Mouse (Mus musculus): ENCODE results near the gene Cog1. TPM values are rescaled to one million over a fixed set of nuclear protein-coding genes. Genes with fewer than 3 reads are reported as not detected.

Cog1 gene
- total RNA-seq (2017): 15.0 to 35.6 TPM (median 20.2 TPM) in 3 replicates

DNA sequence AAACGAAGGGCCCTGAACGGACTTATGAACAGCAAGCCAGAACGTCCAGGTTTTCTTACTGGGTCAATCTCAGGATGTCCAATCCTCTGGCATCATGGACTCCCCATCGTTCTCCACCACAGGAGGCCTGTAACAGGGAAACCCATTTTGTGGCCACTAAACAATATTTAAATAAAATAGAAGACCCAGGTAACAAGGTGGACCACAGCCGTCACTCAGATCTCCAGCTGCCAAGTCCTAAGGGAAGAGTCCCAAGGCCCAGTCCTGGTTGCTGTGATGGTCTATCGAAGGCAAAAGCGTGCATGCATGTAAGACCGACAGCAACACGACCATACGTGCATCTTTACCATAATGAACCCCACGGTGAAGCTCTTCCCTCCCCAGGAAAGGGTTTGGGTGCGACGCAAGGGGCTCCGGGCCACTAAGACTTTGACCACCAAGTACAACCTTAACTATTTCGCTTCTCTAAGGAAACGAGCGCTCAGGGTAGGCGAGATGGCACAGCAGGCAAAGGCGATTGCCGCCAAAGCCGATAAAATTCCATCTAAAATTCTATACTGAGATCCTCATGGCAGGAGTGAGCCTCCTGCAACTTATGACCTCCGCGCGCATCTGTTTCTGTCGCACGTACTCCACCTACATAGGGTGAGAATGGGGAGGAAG is at the start of gene Cog1:
Gene Cog1 (plus strand): TSS at position 480 of the 663 bp plus-strand sequence.
- ATAC-seq (replicated peaks; ENCODE audit: insufficient number of reproducible peaks, low FRiP score, low TSS enrichment, poor library complexity, severe bottlenecking): no peak

- no peak for ATAC-seq (replicated peaks; ENCODE audit: insufficient number of reproducible peaks, low FRiP score, low TSS enrichment, poor library complexity, severe bottlenecking)
Observed at GRCm38 (mm10) chr11:113600526-113601245, 48.3 kb upstream of the Cog1 start.

GRCm38 (mm10) chr11:113601616-113602343 is 47.2 kb upstream of the Cog1 start:
- no peak for ATAC-seq (replicated peaks; ENCODE audit: insufficient number of reproducible peaks, low FRiP score, low TSS enrichment, poor library complexity, severe bottlenecking)

DNA sequence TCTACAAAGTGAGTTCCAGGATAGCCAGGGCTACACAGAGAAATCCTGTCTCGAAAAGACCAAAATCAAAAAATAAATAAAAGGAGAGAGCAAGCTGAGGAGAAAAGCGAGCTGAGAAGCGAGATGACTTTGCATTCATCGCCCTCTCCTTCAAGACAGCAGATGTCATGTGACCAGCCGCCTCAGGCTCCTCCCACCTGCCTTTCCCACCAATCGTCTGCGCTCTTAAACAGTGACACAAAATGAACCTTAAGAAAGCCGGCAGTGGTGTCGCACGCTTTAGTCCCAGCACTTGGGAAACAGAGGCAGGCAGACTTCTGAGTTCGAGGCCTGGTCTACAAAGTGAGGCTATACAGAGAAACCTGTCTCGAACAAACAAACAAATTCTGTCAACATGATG is 41.4 kb upstream of the Cog1 start:
- no peak for ATAC-seq (replicated peaks; ENCODE audit: insufficient number of reproducible peaks, low FRiP score, low TSS enrichment, poor library complexity, severe bottlenecking)

DNA sequence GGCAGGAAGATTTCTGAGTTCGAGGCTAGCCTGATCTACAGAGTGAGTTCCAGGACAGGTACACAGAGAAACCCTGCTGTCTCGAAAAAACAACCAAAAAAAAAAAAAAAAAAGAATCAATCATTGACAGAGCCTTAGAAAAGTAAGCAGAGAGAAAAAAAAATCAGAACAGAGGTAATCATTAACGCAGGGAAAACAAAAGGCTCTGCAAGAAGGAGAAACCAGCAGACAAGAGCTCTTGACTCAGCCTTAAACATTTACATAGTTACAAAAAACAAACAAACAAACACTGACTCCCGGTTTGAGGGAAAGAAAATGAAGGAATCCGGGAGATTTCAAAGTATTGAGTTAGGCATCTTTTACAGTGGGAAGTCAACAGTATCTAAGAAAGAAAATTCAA is 39.4 kb upstream of the Cog1 start:
- no peak for ATAC-seq (replicated peaks; ENCODE audit: insufficient number of reproducible peaks, low FRiP score, low TSS enrichment, poor library complexity, severe bottlenecking)

- no peak for ATAC-seq (replicated peaks; ENCODE audit: insufficient number of reproducible peaks, low FRiP score, low TSS enrichment, poor library complexity, severe bottlenecking)
Observed at GRCm38 (mm10) chr11:113610266-113610665, 38.7 kb upstream of the Cog1 start.

DNA sequence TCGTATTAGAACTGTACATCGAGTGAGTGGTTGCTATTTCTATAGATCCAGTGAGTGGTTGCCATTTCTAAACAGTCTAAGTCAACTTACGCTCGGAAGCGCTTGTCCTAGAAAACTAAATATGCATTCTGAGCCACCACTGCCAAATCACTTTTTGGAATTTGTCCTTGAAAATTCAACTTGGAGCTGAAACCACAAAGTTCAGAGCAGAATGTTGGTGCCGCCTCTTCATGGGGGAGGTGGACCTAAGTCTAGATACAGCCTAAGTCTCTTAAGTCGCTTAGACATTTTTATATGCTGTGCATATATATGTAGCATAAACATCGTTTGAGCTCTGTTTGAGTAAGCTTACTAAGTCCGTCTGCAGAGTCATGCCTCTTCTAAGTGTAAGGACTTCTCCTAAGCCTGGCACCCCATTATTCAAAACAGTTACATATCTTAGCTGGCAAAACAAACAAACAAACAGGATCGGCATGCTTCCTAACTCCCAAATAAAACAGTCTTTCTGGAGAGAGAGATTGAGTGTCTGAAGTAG is 37.8 kb upstream of the Cog1 start:
- ATAC-seq (replicated peaks; ENCODE audit: insufficient number of reproducible peaks, low FRiP score, low TSS enrichment, poor library complexity, severe bottlenecking): no peak

DNA sequence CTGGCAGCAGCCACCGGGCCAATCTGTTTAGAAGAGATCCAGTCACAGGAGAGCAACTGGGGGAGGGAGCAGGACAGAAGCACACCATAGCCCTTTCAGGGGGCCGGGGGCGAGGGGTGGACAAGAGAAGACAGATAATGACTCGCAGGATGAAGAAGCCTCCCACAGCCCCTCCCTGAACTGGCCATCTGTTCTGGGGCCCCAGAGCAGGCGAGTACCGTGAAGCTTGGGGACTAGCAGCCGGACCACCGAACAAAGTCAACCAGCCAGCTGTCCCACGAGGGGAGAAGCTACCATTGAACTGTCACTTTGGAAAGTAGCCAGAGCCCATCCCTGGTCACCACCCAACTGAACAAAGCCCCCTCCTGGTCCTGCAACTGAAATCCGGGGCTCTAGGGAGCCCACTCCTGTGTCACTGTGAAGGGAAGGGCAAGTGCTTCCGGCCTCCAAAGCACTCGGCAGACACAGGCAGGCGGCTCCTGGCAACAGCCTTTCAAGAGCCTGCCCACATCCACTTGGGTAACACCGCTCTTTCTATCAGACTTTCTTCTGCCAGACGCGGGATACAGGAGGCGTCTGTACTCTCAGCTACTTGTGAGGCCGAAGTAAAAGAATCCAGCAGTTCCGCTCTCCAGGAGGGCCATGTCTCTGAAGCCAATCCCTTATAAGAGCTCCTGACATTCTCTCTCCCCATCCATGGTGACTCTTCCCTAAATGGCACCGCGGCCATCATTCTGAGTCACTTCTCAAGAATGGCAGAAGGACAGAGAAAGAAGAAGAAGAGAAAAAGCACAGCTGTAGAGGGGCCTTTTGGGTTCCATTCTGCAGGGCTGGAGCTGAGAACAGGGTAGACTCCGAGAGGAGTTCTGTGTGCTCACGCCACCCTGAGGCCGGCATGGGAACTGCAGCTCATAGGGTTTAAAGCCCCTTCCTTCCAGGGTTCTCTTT is 37.0 kb upstream of the Cog1 start:
- ATAC-seq (replicated peaks; ENCODE audit: insufficient number of reproducible peaks, low FRiP score, low TSS enrichment, poor library complexity, severe bottlenecking): 0 out of 2 replicates have a peak, but pooled peaks have one; percentile 41

- ATAC-seq (replicated peaks; ENCODE audit: insufficient number of reproducible peaks, low FRiP score, low TSS enrichment, poor library complexity, severe bottlenecking): no peak
Observed at GRCm38 (mm10) chr11:113614476-113614875, 34.5 kb upstream of the Cog1 start.

DNA sequence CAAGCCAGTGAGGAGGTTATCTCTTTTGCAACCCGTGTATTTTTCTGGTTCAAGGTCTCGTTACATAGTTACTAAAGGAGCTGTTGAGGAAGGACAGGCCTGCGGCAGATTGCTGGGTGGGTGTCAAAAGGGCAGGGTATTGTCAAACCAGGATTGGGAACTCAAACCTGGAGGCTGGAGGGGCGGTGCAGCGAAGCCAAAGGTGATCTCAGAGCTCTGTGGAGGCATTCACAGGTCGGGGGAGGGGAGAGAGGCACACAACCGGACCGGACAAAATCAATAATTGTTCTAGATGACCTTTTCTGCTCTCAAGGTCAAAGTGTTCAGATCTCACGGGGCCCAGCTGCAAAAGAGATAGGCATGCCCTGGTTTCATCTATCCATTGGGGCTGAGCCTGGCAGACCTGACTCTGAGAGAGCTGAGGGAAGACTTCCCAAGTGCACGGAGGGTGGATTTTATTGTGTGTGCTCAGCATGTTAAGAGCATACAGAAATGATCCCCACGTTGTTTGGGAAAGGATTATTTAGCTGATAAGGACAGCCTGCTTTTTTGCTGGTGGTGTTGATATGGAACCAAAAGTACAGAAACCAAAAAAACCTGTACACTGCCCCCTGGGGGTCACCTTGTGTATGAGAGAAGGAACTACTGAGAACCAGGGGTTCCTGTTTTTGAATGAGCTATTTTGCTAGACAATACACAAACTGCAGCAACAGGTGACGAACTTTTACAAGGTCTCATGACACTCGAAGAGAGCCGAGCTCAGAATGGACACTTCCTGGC is 31.6 kb upstream of the Cog1 start:
- ATAC-seq (replicated peaks; ENCODE audit: insufficient number of reproducible peaks, low FRiP score, low TSS enrichment, poor library complexity, severe bottlenecking): peak; percentile 59

DNA sequence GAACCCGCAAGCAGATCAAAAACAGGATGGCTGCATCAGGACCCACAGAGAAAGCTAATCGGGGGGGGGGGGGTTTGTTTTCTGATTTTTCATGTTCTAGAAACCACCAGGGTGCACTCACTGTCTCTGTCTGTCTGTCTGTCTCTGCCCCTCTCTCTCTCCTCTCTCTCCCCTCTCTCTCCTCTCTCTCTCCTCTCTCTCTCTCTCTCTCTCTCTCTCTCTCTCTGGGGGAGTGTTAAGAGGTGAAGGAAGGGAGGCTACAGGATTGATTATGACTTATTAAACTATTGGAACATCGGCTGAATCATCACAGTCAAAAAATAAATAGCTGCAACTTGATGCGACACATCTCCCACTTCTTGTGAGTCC is 30.7 kb upstream of the Cog1 start:
- no peak for ATAC-seq (replicated peaks; ENCODE audit: insufficient number of reproducible peaks, low FRiP score, low TSS enrichment, poor library complexity, severe bottlenecking)

DNA sequence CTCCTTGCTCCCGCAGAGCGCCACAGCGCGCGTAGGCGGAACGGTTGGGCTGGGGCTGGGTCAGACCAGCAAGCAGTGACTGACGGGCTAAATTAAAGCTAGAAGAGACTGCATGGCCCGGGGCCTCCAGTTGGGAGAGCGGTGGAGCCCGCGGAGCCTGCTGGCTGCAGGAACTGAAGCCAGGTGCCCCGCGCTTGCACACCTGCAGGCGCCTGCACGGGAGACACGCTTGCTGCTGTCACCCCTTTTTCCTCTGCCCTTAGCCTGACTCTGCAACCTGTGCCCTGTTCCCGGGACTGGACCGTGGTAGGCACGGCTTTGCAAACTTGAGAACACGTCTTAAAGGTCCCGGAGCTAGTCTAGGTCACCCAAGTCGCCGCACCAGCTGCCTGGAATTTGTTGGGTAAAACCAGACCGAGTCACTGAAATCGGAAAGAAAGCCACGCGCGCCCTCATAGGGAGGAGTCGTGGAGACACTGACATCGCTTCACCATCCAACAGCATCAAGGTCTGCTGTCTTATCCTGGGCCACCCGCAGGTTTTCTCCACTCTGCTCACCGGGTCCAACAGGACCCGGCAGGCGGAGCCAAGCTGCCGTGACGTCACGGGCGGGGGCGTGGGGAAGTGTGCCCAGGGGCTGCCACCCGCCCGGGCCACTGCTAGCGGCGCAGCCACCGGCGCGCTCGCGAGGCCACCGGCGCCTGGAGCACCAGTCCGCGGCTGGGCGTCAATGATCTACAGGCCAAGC is 30.1 kb upstream of the Cog1 start, which contains the start of gene Sstr2:
Gene Sstr2 (plus strand): TSS at position 671 of the 748 bp plus-strand sequence.
- ATAC-seq (replicated peaks; ENCODE audit: insufficient number of reproducible peaks, low FRiP score, low TSS enrichment, poor library complexity, severe bottlenecking): no peak

- no peak for ATAC-seq (replicated peaks; ENCODE audit: insufficient number of reproducible peaks, low FRiP score, low TSS enrichment, poor library complexity, severe bottlenecking)
Observed at GRCm38 (mm10) chr11:113619420-113620080, 29.4 kb upstream of the Cog1 start.

DNA sequence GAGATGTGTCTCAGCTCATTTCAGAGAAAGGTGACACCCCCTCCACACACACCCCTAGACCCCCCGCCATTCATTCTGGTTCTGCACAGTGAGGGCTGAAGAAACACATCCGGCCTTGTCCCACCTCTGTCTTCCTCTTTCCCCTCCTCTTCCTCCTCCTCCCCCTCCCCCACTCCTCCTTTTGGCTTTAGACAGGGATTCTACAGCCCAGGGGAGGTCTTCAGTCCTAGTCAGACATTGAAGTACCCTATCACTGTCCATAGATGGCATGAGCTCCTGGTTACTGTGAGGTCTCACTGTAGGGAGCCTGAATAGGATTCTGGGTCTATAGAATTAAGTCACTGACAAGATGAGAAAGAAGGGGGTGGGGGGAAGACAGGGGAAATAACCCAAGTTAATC is 28.0 kb upstream of the Cog1 start:
- no peak for ATAC-seq (replicated peaks; ENCODE audit: insufficient number of reproducible peaks, low FRiP score, low TSS enrichment, poor library complexity, severe bottlenecking)

DNA sequence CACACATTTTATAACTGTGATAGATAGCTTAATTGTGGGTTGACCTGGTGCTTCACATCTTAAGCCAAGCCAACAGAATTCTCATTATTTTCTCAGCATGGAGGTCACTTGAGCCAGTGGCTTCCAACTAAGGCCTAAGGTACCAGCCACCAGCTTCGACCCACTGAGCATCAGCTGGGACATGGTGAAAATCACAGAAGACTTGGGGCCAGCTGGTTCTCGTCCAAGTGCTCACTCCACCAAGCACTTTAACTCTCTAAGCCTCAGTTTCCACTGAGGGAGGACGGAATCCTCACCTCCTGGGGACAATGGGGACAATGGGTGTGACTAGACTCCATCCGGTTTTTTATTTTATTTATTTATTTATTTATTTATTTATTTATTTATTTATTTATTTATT is 26.9 kb upstream of the Cog1 start:
- no peak for ATAC-seq (replicated peaks; ENCODE audit: insufficient number of reproducible peaks, low FRiP score, low TSS enrichment, poor library complexity, severe bottlenecking)

DNA sequence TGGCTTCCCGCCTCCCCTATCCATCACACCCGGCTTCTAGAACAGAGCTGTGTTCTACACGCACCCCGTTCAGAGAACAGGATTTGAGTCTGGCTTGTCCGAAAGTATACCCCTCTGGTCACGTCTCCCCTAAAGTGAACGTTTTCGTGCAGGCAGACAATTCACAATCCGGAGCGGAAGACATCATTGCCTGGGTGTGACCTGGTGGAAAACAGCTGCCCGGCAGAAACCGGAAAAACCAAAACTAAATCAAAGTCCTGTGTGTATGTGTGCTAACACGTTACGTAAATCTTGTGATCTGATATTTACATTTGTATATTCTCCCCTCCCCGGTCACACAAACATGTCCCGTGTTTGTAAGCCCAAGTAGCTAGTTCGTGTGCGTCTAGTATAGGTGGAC is 23.5 kb upstream of the Cog1 start:
- ATAC-seq (replicated peaks; ENCODE audit: insufficient number of reproducible peaks, low FRiP score, low TSS enrichment, poor library complexity, severe bottlenecking): no peak

- ATAC-seq (replicated peaks; ENCODE audit: insufficient number of reproducible peaks, low FRiP score, low TSS enrichment, poor library complexity, severe bottlenecking): no peak
Observed at GRCm38 (mm10) chr11:113627785-113628184, 21.2 kb upstream of the Cog1 start.
